Mouse (Mus musculus) right cerebral cortex, postnatal 36 days (tissue): ENCODE results near the gene Tmem233.

Experiments
- DNase-seq, 2 experiments: peaks; one replicate each; pipeline ENCODE4 v3.0.0; 2022; ENCODE audit warnings: low spot score in 2 of 2, mixed read lengths in 1 of 2

Tmem233 gene

GRCm38 (mm10) chr5:116029071-116029470 lies 54.0 kb downstream of the Tmem233 start:
- no peak for DNase-seq

GRCm38 (mm10) chr5:116026561-116026960 lies 56.5 kb downstream of the Tmem233 start:
- DNase-seq: no peak

GRCm38 (mm10) chr5:116026107-116026506 lies 56.9 kb downstream of the Tmem233 start:
- DNase-seq: no peak

GRCm38 (mm10) chr5:116024327-116024739 lies 58.7 kb downstream of the Tmem233 start, which contains the start of gene Prkab1:
Gene Prkab1, minus strand, starts transcription at chr5:116024508.
- DNase-seq: peak; percentile 86 to 92

- no peak for DNase-seq
These were observed 59.2 kb downstream of the Tmem233 start for GRCm38 (mm10) chr5:116023821-116024284.

- no peak for DNase-seq
These were observed 59.8 kb downstream of the Tmem233 start for GRCm38 (mm10) chr5:116023251-116023661.

- DNase-seq: no peak
These were observed 60.3 kb downstream of the Tmem233 start for GRCm38 (mm10) chr5:116022658-116023200.

- no peak for DNase-seq
These were observed 60.9 kb downstream of the Tmem233 start for GRCm38 (mm10) chr5:116022131-116022530.

- DNase-seq: no peak
These were observed 61.5 kb downstream of the Tmem233 start for GRCm38 (mm10) chr5:116021552-116021951.

GRCm38 (mm10) chr5:116019371-116019770 lies 63.7 kb downstream of the Tmem233 start:
- no peak for DNase-seq

- DNase-seq: no peak
These were observed 64.3 kb downstream of the Tmem233 start for GRCm38 (mm10) chr5:116018784-116019183.

GRCm38 (mm10) chr5:116018196-116018595 lies 64.8 kb downstream of the Tmem233 start:
- no peak for DNase-seq

- no peak for DNase-seq
These were observed 65.7 kb downstream of the Tmem233 start for GRCm38 (mm10) chr5:116017391-116017790.

GRCm38 (mm10) chr5:116016542-116016941 lies 66.5 kb downstream of the Tmem233 start:
- peak in 1 of 2 experiments; percentile 49 for DNase-seq

- no peak for DNase-seq
These were observed 68.8 kb downstream of the Tmem233 start for GRCm38 (mm10) chr5:116014237-116014636.

- DNase-seq: no peak
These were observed 69.2 kb downstream of the Tmem233 start for GRCm38 (mm10) chr5:116013821-116014220.

GRCm38 (mm10) chr5:116012503-116012902 lies 70.5 kb downstream of the Tmem233 start:
- DNase-seq: no peak

GRCm38 (mm10) chr5:116011700-116012099 lies 71.3 kb downstream of the Tmem233 start:
- DNase-seq: no peak

GRCm38 (mm10) chr5:116009884-116010627 lies 73.0 kb downstream of the Tmem233 start:
- no peak for DNase-seq

GRCm38 (mm10) chr5:116009091-116009851 lies 73.8 kb downstream of the Tmem233 start:
- DNase-seq: no peak

GRCm38 (mm10) chr5:116007723-116008122 lies 75.3 kb downstream of the Tmem233 start:
- DNase-seq: no peak

GRCm38 (mm10) chr5:116006324-116007099 lies 76.5 kb downstream of the Tmem233 start:
- no peak for DNase-seq
